Mouse (Mus musculus): Measurements from ENCODE around the gene Jak2.

The Jak2 gene

DNA sequence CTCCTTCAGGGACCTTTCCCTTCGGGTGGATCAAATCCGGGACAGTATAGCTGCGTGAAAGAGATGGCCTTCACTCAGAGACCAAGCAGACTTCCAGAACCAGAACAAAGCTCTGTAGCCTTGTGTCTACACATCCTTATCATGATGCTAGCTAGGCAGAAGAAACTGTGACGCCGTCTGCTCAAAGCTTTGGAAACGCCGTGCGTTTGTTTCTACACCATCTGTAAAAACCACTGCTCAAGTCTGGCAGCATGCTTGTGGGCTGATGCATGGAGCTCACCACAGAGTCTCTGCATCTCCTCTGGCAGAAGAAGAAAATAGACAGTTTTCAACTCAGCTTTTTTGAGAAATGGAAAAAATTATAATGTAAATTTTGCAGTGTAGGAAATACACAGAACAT is 60.2 kb downstream of the Jak2 start:
- no peak for DNase-seq

DNA sequence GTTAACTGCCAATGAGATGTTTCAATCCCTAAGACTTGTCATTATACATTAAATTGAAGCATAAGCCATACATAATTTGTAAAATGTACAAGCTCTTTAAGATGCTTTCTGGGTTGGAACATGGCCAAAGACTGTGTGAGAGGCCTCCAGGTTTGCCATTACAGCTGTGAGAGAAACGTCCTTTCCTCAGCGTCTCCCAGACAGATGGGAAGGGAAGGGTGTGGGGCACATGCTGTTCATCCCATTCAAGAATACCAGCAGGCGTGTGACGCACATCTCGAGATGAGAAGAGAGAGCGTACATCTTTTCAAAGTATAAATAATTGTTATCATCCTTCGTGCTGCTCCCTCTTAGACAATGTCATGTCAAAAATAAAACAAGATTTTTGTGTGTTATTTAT is 61.0 kb downstream of the Jak2 start:
- no peak for DNase-seq

DNA sequence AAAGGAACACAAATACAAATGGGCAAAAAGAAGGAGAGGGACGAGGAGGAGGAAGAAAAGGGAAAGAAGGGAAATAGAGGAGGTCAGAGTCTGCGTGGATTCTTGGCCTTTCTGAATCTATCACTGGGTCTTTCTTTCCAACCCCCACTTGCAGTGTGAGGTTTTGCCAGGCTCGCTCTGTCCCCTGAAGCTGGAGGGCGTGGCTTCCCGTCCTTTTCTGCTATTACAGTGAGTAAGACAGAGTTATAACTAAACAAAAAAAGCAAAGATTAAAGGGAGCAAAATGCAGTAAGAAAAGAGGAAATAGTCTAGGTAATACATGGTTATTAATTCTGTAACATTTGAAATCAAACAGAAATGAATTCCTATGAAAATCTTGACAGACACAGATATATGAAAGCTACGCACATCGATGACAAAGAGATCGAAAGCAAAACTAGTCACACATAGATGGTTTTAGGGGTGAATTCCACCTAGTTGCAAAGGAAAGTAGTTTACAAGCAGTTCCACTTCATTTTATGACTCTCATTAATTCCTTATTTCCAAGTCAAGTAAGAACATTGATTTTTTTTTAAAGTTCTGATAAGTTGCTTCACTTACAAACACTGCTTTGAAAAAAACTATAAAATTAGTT is 71.9 kb downstream of the Jak2 start:
- no peak for DNase-seq

DNA sequence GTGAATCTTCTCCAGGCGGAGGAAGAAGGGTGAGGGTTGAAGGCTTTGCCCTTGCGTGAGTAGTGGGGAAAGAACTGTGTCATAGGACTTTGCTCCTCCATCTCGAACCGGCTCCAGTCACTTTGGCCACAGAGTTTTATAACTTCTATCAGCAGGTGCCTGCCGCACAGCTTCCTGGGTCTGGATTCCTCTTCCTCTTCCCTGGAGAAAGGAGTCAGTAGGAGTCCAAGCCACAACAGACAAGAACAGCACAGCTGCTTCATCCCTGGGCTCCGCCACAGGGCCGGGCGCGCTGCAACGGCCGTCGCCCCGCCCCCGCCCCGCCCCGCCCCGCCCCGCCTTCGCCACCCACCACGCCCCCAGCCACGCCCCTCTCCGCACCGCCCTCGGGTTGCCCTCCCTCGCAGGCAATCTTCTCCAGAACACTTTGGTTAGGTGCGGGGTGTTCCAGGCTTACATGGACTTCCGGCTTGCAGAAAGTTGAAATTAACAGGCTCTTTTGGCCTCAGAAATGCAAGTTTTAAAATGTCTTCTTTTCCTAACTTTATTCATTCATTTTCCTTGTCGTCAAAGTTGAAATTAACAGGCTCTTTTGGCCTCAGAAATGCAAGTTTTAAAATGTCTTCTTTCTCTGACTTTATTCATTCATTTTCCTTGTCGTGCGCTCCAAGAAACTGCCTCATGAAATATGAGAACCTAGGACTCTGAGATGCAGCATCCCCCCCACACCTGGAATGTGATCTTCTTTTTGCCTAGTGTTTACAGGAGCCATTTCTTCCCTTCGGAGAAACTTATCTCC is 73.6 kb downstream of the Jak2 start, which contains the start of gene Insl6:
Insl6 (minus strand) TSS at position 304 of the 799 bp plus-strand sequence.
- no peak for DNase-seq

DNA sequence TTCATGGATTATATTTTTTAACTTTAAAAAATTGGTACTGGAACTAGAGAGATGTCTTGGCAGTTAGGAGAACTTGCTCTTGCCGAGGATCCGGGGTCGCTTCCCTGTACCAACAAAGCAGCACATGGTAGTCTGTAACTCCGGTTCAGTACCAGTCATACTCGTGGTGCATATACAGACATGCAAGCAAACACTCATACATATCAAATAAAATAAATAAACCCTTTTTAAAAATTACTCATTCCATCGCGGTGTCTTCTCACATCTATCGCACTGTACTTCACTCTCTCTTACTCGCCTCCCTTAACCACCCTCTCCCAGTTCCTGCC is 74.2 kb downstream of the Jak2 start:
- DNase-seq = no peak

DNA sequence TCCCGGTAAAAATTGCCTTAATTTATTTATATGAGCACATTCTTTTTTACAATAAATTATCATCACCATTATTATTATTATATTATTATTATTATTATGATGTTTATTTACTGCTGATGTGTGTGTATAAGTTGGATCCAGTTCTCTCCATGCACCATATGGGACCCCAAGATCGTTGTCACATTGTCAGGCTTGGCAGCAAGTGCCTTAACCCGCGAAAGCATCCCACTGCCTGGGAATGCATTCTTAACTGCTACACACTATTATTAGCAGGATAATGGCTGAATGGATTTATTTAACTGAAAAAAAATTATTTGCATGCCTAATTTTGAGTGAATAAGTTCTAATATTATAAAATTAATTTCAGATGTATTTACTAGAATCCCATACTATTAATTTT is 74.8 kb downstream of the Jak2 start:
- no peak for DNase-seq

DNA sequence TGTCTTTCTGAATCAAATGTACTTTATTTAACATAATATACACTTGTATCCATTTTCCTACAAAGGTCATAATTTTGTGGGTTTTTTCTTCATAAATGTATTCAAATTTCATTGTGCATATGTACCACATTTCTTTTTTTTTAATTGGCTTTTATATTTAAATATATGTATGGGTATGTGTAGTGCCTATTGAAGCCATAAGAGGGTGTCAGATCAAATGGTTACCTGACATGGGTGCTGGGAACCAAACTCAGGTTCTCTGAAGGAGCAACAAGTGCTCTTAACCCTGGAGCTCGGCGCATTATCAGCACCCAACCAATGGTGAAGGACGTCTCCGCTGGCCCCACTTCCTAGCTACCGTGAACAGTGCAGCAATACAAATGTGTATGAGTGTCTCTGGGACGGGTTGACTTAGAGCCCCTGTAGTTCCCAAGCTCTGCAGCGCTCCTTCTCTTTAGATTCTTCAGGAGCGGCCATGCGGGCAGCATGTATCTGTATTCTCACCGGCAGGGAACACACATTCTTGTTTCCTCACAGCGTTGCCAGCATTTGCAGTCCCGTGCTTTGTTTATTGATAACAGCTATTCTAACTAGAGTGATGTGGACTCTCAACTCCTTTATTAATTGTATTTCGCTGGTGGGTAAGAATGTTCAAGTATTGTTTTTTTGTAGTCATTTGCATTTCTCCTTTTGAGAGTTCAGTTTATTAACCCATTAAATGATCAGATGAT is 75.4 kb downstream of the Jak2 start:
- no peak for DNase-seq

DNA sequence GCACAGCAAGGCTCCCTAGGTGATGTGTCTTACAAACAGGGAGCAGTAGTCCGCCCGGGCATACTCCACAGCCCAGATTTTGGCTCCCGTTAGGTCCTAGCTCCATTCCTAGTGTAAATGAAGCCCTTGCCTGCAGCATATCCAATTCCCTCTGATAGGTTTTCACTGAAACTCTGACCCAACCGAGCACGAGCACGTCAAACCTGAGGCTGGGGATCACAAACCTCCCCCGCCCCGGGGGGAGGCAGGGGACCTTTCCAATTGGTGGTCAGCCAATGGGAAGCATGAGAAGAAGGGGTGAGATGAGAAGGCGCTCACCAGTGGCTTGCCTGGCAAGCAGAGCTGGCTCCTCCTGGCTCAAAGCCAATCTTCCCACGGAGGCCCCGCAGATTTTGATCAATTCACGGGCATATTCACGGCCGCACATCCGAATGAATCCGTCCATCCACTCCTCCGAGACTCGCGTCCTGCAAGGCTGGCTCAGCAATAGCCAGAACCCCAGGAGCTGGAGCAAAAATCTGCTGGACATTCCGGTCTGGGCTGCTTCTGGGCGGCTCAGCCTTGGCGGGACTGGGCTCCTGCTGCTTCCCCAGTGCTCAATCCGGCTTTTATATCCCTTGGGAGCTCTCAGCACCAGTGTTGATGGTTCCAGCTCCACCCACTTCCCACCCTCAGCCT is 82.6 kb downstream of the Jak2 start, which contains the start of gene Rln1:
Rln1 (minus strand) TSS at position 603 of the 678 bp plus-strand sequence.
- peak; percentile 13 for DNase-seq

DNA sequence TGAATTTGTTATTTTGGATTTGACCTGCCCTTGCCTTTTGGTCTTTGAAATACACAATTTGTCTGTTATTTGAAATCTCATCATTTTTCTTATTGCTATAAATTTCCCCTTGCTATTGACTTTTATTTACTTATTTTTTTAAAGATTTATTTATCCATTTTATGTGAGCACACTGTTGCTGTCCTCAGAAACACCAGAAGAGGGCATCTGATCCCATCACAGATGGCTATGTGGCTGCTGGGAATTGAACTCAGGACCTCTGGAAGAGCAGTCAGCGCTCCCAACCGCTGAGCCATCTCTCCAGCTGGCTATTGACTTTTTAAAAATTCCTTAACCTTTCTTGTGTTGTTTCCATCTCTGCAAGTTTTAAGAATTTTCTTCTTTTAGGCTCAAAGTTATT is 85.0 kb downstream of the Jak2 start:
- no peak for DNase-seq

DNA sequence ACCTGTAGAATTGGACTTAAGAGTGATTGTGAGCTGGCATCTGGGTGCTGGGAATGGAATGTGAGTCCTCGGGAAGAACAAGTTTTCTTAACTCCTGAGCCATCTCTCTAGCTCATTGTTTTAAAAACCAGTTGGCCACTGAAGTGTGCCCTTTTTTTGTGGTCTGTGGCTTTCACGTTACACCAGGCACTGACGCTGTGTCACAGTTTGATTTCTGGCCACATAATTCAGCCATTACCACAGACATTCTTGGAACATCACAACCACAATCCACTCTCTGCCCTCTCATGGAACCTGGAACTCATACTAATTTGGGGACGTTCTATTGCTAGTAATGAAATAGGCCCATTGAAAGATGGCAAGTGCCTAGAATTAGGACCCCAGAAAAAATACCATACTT is 89.4 kb downstream of the Jak2 start:
- DNase-seq = no peak

DNA sequence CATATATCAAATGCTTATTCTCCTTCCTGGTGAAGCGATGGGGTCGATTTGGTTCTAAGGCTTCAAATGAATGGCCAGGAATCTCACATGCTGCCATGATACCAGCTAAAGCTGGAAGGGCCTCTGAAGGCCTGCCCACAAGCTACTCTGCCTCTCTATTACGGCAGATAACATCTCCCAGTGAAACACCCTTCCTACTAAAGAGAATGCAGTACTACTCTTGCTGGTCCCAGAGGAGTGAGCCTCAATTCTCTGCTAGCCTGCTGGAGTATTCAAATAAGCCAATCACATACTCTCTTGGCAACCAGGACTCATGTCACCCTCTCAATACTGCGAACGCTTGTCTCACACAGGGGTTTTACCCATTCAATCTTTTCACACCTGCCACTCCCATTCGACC is 90.7 kb downstream of the Jak2 start:
- no peak for DNase-seq

DNA sequence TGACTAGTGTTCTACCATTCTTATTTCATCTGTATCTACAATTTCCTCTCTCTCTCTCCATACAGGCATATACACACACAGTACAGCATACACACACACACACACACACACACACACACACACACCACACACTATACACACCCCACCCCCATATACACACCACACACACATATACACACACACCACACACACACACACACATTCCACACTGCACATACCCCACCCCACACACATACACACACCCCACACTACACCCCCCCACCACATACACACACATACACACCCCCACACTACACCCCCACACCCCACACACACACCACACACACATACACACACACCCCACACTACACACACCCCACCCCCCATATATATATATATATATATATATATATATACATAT is 93.2 kb downstream of the Jak2 start:
- no peak for DNase-seq

DNA sequence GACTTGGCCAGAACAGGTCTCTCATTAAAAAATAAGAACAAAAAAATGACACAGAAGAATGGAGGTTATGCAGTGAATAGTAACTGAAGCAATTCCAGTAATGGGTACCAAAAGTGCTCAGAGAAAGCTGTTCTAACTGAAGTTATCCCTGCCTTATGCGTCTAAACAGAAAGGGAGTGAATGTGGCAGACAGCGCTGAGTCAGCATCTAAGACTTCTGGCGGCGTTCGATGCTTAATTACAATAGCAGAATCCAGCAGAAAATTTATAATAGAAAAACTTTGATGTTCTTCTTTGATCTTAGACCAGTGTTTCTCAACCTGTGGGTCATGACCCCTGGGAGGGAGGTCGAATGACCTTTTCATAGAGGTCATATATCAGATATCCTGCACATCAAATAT is 94.0 kb downstream of the Jak2 start:
- DNase-seq = no peak

DNA sequence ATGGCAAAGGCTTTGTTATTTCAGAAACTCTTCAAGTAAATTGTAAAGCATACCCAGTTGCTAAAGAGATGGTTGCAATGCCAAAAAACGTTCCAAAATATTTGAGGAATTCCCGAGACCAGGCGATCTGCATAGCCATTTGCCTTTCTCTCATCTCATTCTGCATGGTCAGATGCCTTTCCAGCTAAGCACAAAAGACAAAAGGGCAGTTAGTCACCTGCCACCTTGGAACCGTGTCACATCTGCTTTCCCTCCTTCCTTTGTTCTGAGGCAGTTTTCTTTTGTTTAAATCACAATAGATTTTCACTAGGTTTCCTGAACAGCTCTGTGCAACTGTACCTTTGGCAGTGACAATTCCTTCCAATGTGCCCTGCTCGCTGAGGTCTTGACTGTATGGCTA is 99.4 kb downstream of the Jak2 start:
- no peak for DNase-seq

DNA sequence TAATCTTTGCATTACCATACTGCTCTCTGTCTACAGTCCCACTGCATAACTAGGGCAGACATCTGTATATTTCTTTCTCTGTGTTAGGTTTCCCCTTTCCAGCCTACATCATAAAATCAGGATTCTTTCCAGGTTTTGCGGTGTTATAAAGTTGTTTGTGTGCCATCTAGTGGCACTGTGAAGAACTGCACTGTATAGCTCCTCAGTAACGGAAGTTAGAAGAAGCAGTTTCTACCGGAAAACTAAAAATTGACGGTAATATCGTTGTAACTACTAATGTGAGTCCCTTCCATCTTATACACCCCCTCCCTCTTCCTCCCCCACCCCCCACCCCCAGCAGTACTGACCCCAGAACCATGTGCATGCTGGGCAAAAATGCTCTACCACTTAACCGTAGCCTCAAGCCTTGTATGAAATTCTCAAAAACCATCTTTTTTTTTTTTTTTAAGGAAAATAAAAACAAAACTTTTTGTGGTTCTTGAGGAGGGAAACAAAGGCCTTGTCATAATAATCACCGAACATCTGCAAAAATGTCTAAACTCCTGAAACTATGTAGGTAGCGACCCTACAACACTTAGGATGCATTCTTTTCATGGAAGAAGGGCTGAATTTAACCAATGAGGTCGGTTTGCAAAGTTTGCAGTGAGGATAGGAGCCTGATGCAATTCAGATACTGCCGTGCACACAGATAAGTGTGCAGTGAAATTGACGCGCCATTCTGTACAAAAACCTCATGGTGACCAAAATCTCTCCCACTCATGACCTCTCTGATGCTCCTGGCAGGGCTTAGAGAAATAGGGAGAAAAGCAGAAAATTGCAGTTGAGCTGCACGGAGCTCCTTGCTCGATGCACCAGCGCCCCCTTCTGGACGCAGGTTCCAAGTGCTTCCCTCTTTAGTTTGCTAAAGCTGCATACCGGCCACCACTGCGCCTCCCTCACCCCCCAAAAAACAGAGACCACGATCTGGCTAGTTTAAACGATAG is 103.6 kb downstream of the Jak2 start:
- DNase-seq = peak; percentile 77

DNA sequence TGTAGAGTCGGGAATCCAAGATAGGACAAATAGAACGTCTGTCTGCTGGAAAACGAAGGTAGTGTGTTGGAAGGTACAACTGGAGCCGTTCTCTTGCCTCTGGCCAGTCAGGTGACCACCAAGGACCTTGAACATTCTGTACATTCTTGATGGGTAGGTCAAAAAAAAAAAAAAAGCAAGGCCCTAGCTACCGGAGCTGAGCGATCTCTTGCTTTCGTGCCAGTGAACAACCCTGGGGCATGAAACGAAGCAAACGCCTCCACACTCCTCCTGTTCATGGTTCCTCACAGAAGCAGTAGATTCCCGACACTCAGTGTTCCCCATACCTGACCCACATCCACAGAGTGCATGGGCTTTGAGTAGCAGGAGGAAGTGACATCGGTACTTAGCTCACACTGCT is 104.7 kb downstream of the Jak2 start:
- no peak for DNase-seq

DNA sequence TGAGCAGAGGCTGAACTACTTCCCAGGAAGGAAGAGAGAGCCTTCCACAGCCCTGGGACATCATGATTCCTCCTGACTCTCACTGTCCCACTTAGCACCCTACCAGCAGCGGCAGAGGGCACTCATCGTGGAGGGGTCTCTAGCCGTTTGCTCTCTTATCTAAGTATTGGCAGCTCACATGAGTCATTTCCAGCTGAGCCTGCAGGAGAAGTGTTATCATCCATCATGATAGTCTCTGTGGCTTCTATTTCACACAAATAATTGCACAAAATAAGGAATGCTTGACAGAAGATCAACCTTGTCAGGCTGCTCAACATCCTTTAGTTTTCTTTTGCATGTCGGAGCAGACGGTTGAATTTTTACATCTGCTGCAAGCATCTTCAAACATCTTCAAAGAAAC is 108.6 kb downstream of the Jak2 start:
- no peak for DNase-seq

DNA sequence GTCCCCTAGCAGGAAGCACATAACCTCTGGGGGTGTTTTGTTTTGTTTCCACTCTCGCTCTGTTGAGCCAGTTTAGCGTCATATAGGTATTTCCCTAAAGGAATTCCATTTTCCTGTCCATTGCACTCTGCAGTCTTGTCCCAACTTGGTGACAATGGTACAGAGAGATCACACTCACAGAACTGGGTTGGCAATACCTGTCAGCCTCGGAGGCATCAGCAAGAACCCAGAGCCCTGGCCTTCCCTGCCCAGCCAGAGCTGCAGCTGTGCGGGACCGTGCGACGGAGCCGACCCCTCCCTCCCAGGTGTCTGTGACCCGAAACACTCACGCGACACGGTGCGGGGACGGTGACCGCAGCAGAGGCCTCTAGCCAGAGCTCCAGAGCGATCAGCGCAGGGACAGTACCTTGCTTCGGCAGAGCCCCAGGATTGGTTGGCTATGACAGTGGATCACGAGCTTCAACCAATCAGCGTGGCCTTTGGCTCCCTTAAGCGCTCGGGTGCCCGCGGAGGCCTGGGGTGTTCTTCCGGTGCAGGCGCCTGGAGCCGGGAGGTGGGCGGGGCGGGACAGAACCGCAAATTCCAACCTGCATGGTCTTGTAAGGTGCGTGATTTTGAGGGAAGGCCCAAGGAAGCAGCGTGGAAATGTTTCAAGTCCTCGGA is 110.0 kb downstream of the Jak2 start:
- DNase-seq = peak; percentile 91

DNA sequence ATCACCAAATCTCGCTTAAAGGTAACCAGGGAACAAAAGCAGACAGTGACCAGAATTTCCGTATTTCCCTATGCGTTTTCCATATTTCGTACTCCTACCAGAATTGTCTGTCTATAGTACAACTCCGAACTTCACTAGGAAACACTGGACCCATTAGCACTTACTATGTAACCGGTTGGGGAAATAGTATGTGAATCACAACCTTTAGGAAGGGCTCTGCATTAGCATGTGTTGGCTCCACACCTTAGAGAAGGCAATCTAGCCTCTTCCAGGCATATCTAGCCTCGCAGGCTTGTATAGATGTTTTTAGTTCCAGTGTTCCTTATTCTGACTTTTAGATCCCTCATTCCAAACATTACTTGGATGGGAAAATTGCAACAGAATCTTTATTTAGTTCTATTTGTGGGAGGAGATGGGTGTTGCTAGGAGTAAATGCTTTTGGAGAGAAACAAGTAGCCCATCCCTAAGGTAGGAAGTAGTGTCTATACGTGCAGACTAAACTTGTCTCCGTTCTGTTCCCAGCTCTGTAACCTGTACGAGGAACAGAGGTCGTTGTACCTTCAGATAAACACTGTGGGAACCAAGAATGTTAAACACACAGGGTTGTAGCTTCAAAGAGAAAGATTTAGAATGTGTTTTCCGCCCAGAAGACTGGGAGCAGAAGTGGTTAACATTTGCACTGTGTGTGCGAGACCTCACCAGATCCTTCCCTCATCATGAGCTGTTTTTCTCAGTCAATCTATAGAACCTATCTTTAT is 110.7 kb downstream of the Jak2 start:
- DNase-seq = no peak
